ENCODE assay signal across 22 mouse cellular contexts in genomic region chr3:22105471-22105870, GRCm38 (mm10). TPM values are rescaled to one million over a fixed set of nuclear protein-coding genes. Genes with fewer than 3 reads are reported as not detected.
DNase-seq lines count a peak whose midpoint lies in the region; ATAC-seq and TF ChIP-seq lines count a peak whose summit lies in the region.
"Had no signal": no experiment of that assay in that cellular context is flagged by ENCODE, and none has a peak within 500 bp of the region (broad histone marks: within the 10 kb centered on the region; RNA-seq: fewer than 3 reads in every experiment).

No protein-coding gene starts in this region.

- 0 out of 2 replicates have a peak overlapping the region, but pooled peaks have one; percentile 46 for H3K27ac ChIP-seq in gastrocnemius, adult 2 months
- H3K27ac ChIP-seq in midbrain, postnatal 0 days (ENCODE audit: low read depth, low read length): 0 out of 2 replicates have a peak overlapping the region, but pooled peaks have one; percentile 12
- H3K27ac ChIP-seq in midbrain, embryonic 16.5 days (ENCODE audit: low read length): no peak overlapping the region
- no peak overlapping the region for H3K27ac ChIP-seq in limb, embryonic 10.5 days
- H3K27ac ChIP-seq: embryonic facial prominence, embryonic 15.5 days; forebrain, embryonic 10.5 days; hindbrain, embryonic 12.5 days; intestine, embryonic 15.5 days had no signal

- intact Hi-C loops in gastrocnemius, adult 2 months (cut with DNase I): no loop called here

- no peak for ATAC-seq in midbrain, postnatal 0 days (ENCODE audit: low FRiP score)
- no peak for ATAC-seq in midbrain, embryonic 16.5 days
- ATAC-seq: CD4-positive, CD25-positive, alpha-beta regulatory T cell, adult 4 months; forebrain, embryonic 14.5 days; intestine, embryonic 15.5 days had no signal

- no peak for TF ChIP-seq CTCF in gastrocnemius, adult 2 months (IDR thresholded peaks at IDR 0.05)
- TF ChIP-seq CTCF in midbrain, postnatal 0 days (IDR thresholded peaks at IDR 0.05): no peak

- no peaks in the 10 kb centered on the region for H3K27me3 ChIP-seq in midbrain, postnatal 0 days (ENCODE audit: insufficient read depth, low read length)
- no peaks in the 10 kb centered on the region for H3K27me3 ChIP-seq in midbrain, embryonic 16.5 days (ENCODE audit: control insufficient read depth, insufficient read depth, low read depth, low read length)
- no peaks in the 10 kb centered on the region for H3K27me3 ChIP-seq in limb, embryonic 10.5 days (ENCODE audit: low read depth, poor library complexity, severe bottlenecking)
- H3K27me3 ChIP-seq: embryonic facial prominence, embryonic 15.5 days; heart, embryonic 12.5 days; hindbrain, embryonic 12.5 days; intestine, embryonic 15.5 days had no signal

- H3K4me2 ChIP-seq in midbrain, postnatal 0 days (ENCODE audit: low read depth, low read length, poor library complexity, severe bottlenecking): no peak overlapping the region
- H3K4me2 ChIP-seq in midbrain, embryonic 16.5 days (ENCODE audit: low read length): no peak overlapping the region
- H3K4me2 ChIP-seq: embryonic facial prominence, embryonic 15.5 days; heart, embryonic 12.5 days; hindbrain, embryonic 12.5 days; intestine, embryonic 15.5 days had no signal

- no peak overlapping the region for H3K9ac ChIP-seq in midbrain, postnatal 0 days (replicated peaks; ENCODE audit: low read length, poor library complexity, severe bottlenecking)
- no peak overlapping the region for H3K9ac ChIP-seq in midbrain, embryonic 16.5 days (ENCODE audit: low read depth, low read length)
- H3K9ac ChIP-seq: embryonic facial prominence, embryonic 15.5 days; heart, embryonic 12.5 days; hindbrain, embryonic 12.5 days; intestine, embryonic 15.5 days had no signal

- 93% methylated on average over 6 of the region's 6 CpGs for WGBS in midbrain, postnatal 0 days
- whole genome bisulfite sequencing in midbrain, embryonic 16.5 days: 86% methylated on average over 6 of the region's 6 CpGs
- WGBS in limb, embryonic 10.5 days: 28% methylated on average over 6 of the region's 6 CpGs

- H3K4me3 ChIP-seq in gastrocnemius, adult 2 months: no peak overlapping the region
- no peak overlapping the region for H3K4me3 ChIP-seq in midbrain, postnatal 0 days (ENCODE audit: low read depth, low read length)
- H3K4me3 ChIP-seq in midbrain, embryonic 16.5 days (ENCODE audit: low read depth, low read length): no peak overlapping the region
- no peak overlapping the region for H3K4me3 ChIP-seq in limb, embryonic 10.5 days
- H3K4me3 ChIP-seq: embryonic facial prominence, embryonic 15.5 days; erythroblast, embryonic 14.5 days; forebrain, embryonic 10.5 days; heart, embryonic 12.5 days; hindbrain, embryonic 12.5 days; intestine, embryonic 15.5 days had no signal

- DNase-seq in adrenal gland, adult 2 months: peak; percentile 32
- DNase-seq in adrenal gland, postnatal 10 days: no peak
- no peak for DNase-seq in gastrocnemius, adult 2 months
- DNase-seq in gastrocnemius, postnatal 25 days: no peak
- DNase-seq in midbrain, postnatal 0 days (ENCODE audit: low spot score): no peak
- no peak for DNase-seq in limb, embryonic 10.5 days (ENCODE audit: low spot score)
- DNase-seq: adrenal gland, postnatal 25 days; B cell, adult 2 months; cerebellum, adult 18-20 months; cerebellum, adult 9-11 months; cerebellum, postnatal 36 days; gastrocnemius, postnatal 14 days; kidney, adult 18-20 months had no signal

- no peaks in the 10 kb centered on the region for H3K4me1 ChIP-seq in midbrain, postnatal 0 days (ENCODE audit: insufficient read depth, low read length)
- H3K4me1 ChIP-seq in midbrain, embryonic 16.5 days (ENCODE audit: control insufficient read depth, insufficient read depth, low read length): peaks cover 14% of the 10 kb centered on the region
- peaks cover 36% of the 10 kb centered on the region for H3K4me1 ChIP-seq in limb, embryonic 10.5 days
- H3K4me1 ChIP-seq: intestine, embryonic 15.5 days had no signal

- no peaks in the 10 kb centered on the region for H3K36me3 ChIP-seq in midbrain, postnatal 0 days (ENCODE audit: insufficient read depth, low read length)
- no peaks in the 10 kb centered on the region for H3K36me3 ChIP-seq in midbrain, embryonic 16.5 days (ENCODE audit: control insufficient read depth, insufficient read depth, low read length)
- H3K36me3 ChIP-seq in limb, embryonic 10.5 days: peaks cover 7% of the 10 kb centered on the region
- H3K36me3 ChIP-seq: embryonic facial prominence, embryonic 15.5 days; hindbrain, embryonic 12.5 days; intestine, embryonic 15.5 days had no signal

- no peaks in the 10 kb centered on the region for H3K9me3 ChIP-seq in midbrain, postnatal 0 days (ENCODE audit: low read length)
- H3K9me3 ChIP-seq in midbrain, embryonic 16.5 days (replicated peaks; ENCODE audit: control insufficient read depth, low read length, poor library complexity, severe bottlenecking): no peaks in the 10 kb centered on the region
- H3K9me3 ChIP-seq in limb, embryonic 10.5 days (replicated peaks): no peaks in the 10 kb centered on the region
- H3K9me3 ChIP-seq: embryonic facial prominence, embryonic 15.5 days; hindbrain, embryonic 12.5 days; intestine, embryonic 15.5 days had no signal

RNA-seq across cellular contexts. Expression of gene Tbl1xr1, which starts 29.0 kb away (rescaled TPM):
- 10 to 100 TPM; 70.3 to 84.2 TPM for total RNA-seq in adrenal gland, adult 2 months (2021)
- polyA plus RNA-seq in adrenal gland, adult 2 months (2012; rRNA removed): 49.7 and 53.0 TPM in 2 replicates
- total RNA-seq in adrenal gland, postnatal 10 days (2021): 10 to 100 TPM; 71.2 to 86.6 TPM
- total RNA-seq in gastrocnemius, adult 2 months (2021): 10 to 100 TPM; 53.6 to 66.5 TPM
- total RNA-seq in gastrocnemius, postnatal 25 days (2021): 10 to 100 TPM; 46.8 to 54.2 TPM
- 29.3 and 39.2 TPM in 2 replicates for total RNA-seq in midbrain, postnatal 0 days (2014; rRNA removed)
- 11.6 and 12.7 TPM in 2 replicates for polyA plus RNA-seq in midbrain, postnatal 0 days (2015; fragmentation: Nextera tagmentation; extraction: Ambion mirVana)
- 15.1 and 17.4 TPM in 2 replicates for polyA plus RNA-seq in midbrain, embryonic 16.5 days (2015; fragmentation: Nextera tagmentation; extraction: Ambion mirVana)
- 23.8 and 27.5 TPM in 2 replicates for polyA plus RNA-seq in limb, embryonic 10.5 days (2016; fragmentation: Nextera tagmentation; extraction: Ambion mirVana)

Comparison
In these comparisons a context has a peak if more than half of its experiments do, and no peak if none do; other contexts are left out.
1. H3K27ac ChIP-seq: peak in gastrocnemius, adult 2 months (single experiment) and midbrain, postnatal 0 days (single experiment); none in midbrain, embryonic 16.5 days (single experiment) and limb, embryonic 10.5 days (single experiment).